Mouse (Mus musculus): ENCODE measurements at regions not wholly inside any gene's neighbourhood (a gene's known extent, or its start where the extent isn't known, plus 50 kb on each side); places are given as distances from the start of the nearest gene placed in this dataset.

DNA sequence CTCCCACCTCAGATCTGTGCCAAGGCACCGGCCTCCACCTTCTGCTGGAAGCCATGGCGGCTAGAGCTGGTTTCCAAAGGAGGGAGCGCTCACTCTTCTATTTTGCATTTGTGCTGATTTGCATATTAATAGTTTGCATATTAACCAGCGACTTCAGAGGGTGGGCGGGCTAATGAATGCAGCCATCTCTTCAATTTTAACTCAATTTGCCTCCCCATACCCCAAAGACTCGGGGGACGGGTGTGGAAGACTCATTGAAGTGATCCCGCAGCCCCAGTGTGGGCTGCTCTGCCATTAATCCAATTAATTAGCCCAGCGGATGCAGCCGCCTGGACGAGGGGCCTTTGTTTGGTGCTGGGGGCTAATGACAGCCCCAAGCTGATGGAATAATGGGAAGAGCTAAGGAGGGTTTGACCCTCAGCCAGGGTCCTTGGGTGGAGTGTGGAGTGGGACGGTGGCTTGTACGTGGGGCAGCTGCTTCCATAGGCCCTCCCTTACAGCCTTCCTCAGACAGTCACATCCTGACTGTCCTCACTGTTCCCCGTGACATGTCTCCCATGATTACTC lies 103.0 kb downstream of the Gm26897 start:
- Histone ChIP-seq H3K9me3 (no peaks in the 10 kb centered on the region), H3K27ac (no peak overlapping the region), H3K27me3 (replicated peaks) (no peaks in the 10 kb centered on the region), H3K4me2 (no peak overlapping the region), H3K9ac (no peak overlapping the region), H3K4me1 (peaks cover 4% of the 10 kb centered on the region; the same call in 1 of the 2 replicates), H3K4me3 (replicated peaks) (no peak overlapping the region), H3K36me3 (no peaks in the 10 kb centered on the region)
- 45% methylated on average over 14 of the region's 14 CpGs for WGBS
- no peak for ATAC-seq (ENCODE audit: insufficient read depth, low FRiP score, low read depth)

DNA sequence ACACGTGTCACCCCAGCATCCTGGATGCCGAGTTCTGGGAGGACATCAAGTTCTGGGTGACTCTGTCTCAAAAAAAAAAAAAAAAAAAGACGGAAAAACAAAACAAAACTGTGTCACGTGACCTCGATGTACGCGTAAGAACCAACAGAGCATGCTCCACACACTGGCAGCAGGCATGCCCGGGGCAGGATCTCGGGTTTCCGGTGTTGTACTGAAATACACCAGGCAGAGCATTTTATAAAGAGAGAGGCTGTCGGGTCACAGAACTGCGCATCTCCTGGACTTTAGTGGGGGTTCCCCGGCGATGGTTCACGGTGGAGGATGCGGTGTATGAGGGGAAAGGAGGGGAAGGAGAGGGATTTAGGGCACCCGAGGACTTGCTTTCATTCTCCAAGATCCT lies 108.7 kb downstream of the Gm26897 start:
- Histone ChIP-seq H3K27ac (no peak overlapping the region), H3K27me3 (replicated peaks) (no peaks in the 10 kb centered on the region), H3K4me1 (no peaks in the 10 kb centered on the region), H3K4me2 (peak overlapping the region; percentile 34; the same call in 1 of the 2 replicates), H3K36me3 (no peaks in the 10 kb centered on the region), H3K4me3 (replicated peaks) (no peak overlapping the region), H3K9me3 (no peaks in the 10 kb centered on the region), H3K9ac (no peak overlapping the region)
- 40% methylated on average over 17 of the region's 17 CpGs for WGBS
- ATAC-seq (ENCODE audit: insufficient read depth, low FRiP score, low read depth), result no peak

DNA sequence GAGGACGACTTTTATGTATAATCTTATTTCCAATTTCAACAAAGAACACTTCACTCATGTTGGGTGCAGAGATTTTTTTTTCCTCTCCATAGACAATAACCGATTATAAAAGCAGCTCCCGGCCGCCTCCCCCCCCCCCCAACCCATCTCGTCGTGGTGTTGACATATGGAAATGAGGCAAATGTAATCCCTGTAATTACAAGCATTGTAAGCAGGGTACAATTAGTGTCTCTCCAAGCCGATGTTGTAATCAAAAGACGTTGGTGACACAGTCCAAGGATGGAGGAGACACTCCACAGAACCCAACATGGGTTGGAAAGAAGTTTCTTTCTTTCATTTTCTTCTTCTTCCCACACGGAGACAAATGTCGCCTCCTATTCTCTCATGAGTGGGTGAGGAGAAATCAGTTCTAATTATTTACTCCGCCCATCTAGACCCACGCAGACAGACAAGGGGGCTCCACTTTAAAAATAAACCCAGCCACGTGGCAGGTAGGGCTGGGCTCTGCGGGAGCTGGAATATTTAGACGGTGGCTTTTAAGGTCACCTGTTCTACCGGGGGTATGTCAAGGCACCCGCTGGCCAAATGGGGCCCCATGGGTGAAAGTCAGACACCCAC lies 110.0 kb downstream of the Gm26897 start:
- 52% methylated on average over 17 of the region's 17 CpGs for WGBS
- ATAC-seq (ENCODE audit: insufficient read depth, low FRiP score, low read depth), result no peak
- Histone ChIP-seq H3K27me3 (replicated peaks) (no peaks in the 10 kb centered on the region), H3K27ac (no peak overlapping the region), H3K9me3 (no peaks in the 10 kb centered on the region), H3K9ac (no peak overlapping the region), H3K36me3 (no peaks in the 10 kb centered on the region), H3K4me2 (no peak overlapping the region), H3K4me3 (replicated peaks) (no peak overlapping the region), H3K4me1 (no peaks in the 10 kb centered on the region)

DNA sequence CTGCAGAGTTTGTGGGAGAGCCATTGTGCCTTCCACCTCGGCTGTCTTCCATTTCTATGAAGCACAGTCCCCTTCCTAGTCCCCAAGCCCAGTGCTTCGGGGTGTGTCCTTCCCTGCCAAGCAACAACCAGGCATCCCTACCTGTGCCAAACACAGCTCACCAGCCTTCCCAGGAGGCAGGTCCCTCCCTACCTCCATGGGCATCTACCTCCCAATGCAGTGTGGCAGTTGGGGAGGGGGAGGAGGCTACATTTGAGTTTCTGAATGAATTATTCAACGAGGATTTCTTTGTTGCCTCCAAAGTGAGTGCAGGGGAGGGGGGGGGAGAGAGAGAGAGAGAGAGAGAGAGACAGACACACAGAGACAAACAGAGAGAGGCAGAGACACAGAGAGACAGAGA lies 110.8 kb downstream of the Gm26897 start:
- H3K9me3 ChIP-seq, result no peaks in the 10 kb centered on the region
- H3K36me3 ChIP-seq, result no peaks in the 10 kb centered on the region
- H3K4me3 ChIP-seq (replicated peaks), result no peak overlapping the region
- WGBS, result 47% methylated on average over 3 of the region's 3 CpGs
- no peaks in the 10 kb centered on the region for H3K27me3 ChIP-seq (replicated peaks)
- H3K9ac ChIP-seq, result no peak overlapping the region
- no peak for ATAC-seq (ENCODE audit: insufficient read depth, low FRiP score, low read depth)
- no peaks in the 10 kb centered on the region for H3K4me1 ChIP-seq
- no peak overlapping the region for H3K4me2 ChIP-seq
- no peak overlapping the region for H3K27ac ChIP-seq

DNA sequence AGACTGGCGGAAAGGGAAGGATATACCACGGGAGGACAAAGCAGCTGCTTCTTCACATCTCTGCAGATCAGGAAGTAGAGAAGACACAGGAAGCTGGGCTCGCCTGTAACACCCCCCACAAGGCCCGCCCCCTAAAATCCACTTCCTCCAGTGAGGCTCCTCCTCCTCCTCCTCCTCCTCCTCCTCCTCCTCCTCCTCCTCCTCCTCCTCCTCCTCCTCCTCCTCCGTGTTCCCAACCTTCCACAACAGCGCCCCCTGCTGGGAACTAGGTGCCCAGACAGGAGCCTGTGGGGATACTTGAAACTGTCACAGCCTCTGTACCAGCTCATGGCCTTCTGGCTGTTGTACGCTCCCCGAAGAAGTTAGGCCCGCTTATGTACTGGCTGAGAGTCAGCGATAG lies 115.2 kb downstream of the Gm26897 start:
- H3K9ac ChIP-seq, result no peak overlapping the region
- H3K9me3 ChIP-seq, result no peaks in the 10 kb centered on the region
- H3K4me1 ChIP-seq, result no peaks in the 10 kb centered on the region; the same call in 1 of the 2 replicates
- H3K4me3 ChIP-seq (replicated peaks), result no peak overlapping the region
- H3K4me2 ChIP-seq, result no peak overlapping the region
- ATAC-seq (ENCODE audit: insufficient read depth, low FRiP score, low read depth), result no peak
- no peaks in the 10 kb centered on the region for H3K36me3 ChIP-seq
- WGBS, result 88% methylated on average over 8 of the region's 10 CpGs
- H3K27me3 ChIP-seq (replicated peaks), result no peaks in the 10 kb centered on the region
- H3K27ac ChIP-seq, result no peak overlapping the region

DNA sequence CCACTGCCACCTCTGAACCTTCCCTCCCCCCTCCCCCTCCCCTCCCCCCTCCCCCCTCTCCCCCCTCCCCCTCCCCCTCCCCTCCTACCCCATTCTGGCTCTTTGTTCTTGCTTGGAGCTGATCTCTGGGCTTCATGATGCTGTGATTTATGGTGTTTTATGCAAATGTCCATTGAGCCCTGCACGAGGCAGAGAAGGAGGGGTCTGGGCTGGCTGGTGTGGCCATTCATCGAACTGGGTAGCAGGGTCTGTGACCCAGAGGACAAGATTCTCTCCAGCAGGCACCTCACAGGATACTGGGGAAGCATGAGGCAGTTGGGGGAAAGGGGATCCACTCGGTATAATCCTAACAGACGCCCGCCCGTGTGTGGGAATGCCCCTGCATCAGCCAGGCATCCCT lies 119.0 kb downstream of the Gm26897 start:
- ATAC-seq (ENCODE audit: insufficient read depth, low FRiP score, low read depth), result no peak
- no peak overlapping the region for H3K4me3 ChIP-seq (replicated peaks)
- H3K27ac ChIP-seq, result no peak overlapping the region
- H3K4me1 ChIP-seq, result no peaks in the 10 kb centered on the region; the same call in 1 of the 2 replicates
- H3K36me3 ChIP-seq, result no peaks in the 10 kb centered on the region
- no peaks in the 10 kb centered on the region for H3K27me3 ChIP-seq (replicated peaks)
- no peak overlapping the region for H3K4me2 ChIP-seq
- H3K9me3 ChIP-seq, result no peaks in the 10 kb centered on the region
- 38% methylated on average over 6 of the region's 6 CpGs for WGBS
- no peak overlapping the region for H3K9ac ChIP-seq

DNA sequence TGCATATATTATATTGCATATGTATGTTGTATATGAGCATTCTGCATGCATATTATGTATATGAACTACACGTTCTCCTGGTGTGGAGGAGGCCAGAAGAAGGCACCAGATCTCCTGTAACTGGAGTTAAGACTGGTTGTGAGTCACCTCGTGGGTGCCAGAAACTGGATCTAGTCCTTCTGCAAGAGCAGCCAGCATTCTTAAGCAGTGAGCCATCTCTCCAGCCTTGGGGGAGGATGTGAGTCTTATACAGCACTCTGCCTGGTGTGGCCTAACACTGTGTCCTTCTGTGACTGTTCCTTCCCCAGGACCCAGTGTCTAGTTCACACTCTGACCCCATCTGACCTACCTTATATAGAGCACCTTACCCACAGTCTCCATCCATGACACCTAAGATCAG lies 121.6 kb downstream of the Gm26897 start:
- Histone ChIP-seq H3K36me3 (no peaks in the 10 kb centered on the region), H3K4me2 (no peak overlapping the region), H3K27ac (no peak overlapping the region), H3K9ac (no peak overlapping the region), H3K4me1 (no peaks in the 10 kb centered on the region; the same call in 1 of the 2 replicates), H3K4me3 (replicated peaks) (no peak overlapping the region), H3K9me3 (no peaks in the 10 kb centered on the region), H3K27me3 (replicated peaks) (no peaks in the 10 kb centered on the region)
- ATAC-seq (ENCODE audit: insufficient read depth, low FRiP score, low read depth), result no peak
- 71% methylated on average over 2 of the region's 2 CpGs for WGBS

DNA sequence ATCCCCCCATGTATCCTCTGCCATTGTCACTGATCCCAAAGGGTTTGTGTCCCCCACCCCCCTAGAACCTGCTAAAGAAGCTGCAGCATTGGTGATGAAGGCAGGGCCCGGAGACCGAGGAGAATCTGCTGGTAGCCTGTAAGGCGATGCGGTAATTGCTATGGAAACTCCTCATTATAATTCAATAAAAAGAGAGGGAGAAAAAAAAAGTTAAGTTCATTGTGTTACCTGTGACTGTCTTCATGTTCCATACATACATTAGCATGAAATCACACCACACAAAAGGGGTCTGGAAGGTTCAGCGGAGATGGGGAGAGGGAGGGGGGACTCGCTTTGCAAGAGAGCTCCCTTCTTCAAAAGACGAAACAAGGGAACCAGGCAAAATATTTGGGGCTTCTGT lies 123.5 kb downstream of the Gm26897 start:
- 85% methylated on average over 7 of the region's 7 CpGs for WGBS
- H3K4me1 ChIP-seq, result no peaks in the 10 kb centered on the region; the same call in 1 of the 2 replicates

DNA sequence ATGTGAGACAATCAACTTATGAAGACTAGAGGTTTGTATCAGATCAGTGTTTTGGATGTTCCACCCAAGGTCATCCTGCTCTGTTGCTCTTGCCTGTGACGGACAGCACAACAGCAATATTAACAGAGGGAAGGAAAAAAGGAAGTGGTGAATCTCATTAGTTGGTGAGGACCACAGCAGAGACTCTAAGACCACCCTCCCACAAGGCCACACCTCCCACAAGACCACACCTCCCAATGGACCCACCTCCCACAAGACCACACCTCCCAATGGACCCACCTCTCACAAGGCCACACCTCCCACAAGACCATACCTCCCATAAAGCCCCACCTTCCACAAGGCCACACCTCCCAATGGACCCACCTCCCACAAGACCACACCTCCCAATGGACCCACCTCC lies 126.7 kb downstream of the Gm26897 start:
- Histone ChIP-seq H3K27me3 (replicated peaks) (no peaks in the 10 kb centered on the region), H3K4me1 (0 out of 2 replicates have a peak, but pooled peaks cover 2% of the 10 kb centered on the region), H3K9me3 (no peaks in the 10 kb centered on the region), H3K9ac (no peak overlapping the region), H3K27ac (no peak overlapping the region), H3K4me3 (replicated peaks) (no peak overlapping the region), H3K36me3 (no peaks in the 10 kb centered on the region), H3K4me2 (no peak overlapping the region)
- ATAC-seq (ENCODE audit: insufficient read depth, low FRiP score, low read depth), result no peak
- 88% methylated on average over 1 of the region's 1 CpGs for WGBS

More for the DNA sequence above, 123.5 kb downstream of the Gm26897 start:
- Histone ChIP-seq H3K4me2 (no peak overlapping the region), H3K9ac (no peak overlapping the region), H3K27me3 (replicated peaks) (no peaks in the 10 kb centered on the region), H3K4me3 (replicated peaks) (no peak overlapping the region), H3K9me3 (no peaks in the 10 kb centered on the region), H3K27ac (no peak overlapping the region), H3K36me3 (no peaks in the 10 kb centered on the region)
- no peak for ATAC-seq (ENCODE audit: insufficient read depth, low FRiP score, low read depth)

DNA sequence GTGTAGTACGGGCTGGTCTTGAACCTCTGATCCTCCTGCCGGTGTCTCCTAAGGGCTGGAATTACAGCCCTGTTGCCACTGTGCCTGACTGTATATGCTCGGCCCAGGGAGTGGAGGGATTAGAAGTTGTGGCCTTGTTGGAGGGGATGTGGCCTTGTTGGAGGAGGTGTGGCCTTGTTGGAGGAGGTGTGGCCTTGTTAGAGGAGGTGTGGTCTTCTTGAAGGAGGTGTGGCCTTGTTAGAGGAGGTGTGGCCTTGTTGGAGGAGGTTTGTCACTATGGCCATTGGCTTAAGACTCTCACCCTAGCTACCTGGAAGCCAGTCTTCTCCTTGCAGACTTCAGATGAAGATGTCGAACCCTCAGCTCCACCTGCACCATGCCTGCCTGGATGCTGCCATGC lies 128.6 kb downstream of the Gm26897 start:
- no peaks in the 10 kb centered on the region for H3K9me3 ChIP-seq
- H3K4me3 ChIP-seq (replicated peaks), result no peak overlapping the region
- H3K27ac ChIP-seq, result no peak overlapping the region
- H3K9ac ChIP-seq, result no peak overlapping the region
- no peaks in the 10 kb centered on the region for H3K27me3 ChIP-seq (replicated peaks)
- 0 out of 2 replicates have a peak, but pooled peaks cover 2% of the 10 kb centered on the region for H3K4me1 ChIP-seq
- 93% methylated on average over 4 of the region's 4 CpGs for WGBS
- no peak overlapping the region for H3K4me2 ChIP-seq
- ATAC-seq (ENCODE audit: insufficient read depth, low FRiP score, low read depth), result no peak
- no peaks in the 10 kb centered on the region for H3K36me3 ChIP-seq

DNA sequence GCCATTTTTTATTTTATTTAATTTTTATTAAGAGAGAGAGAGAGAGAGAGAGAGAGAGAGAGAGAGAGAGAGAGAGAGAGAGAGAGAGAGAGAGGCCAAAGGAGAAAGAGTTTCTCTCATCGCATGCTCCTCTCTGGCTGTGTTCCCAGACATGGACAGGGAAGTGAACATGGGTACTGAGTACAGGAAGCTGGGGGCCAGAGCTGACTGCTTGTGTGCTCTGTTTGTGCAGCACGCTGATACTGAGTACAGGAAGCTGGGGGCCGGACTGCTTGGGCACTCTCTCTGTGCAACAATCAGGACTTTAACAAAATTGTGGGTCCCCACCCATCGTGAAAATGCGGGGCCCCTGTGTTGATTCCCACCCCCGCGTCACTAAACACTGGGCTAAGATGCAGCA lies 130.2 kb downstream of the Gm26897 start:
- H3K9ac ChIP-seq, result no peak overlapping the region
- no peaks in the 10 kb centered on the region for H3K27me3 ChIP-seq (replicated peaks)
- 0 out of 2 replicates have a peak, but pooled peaks cover 2% of the 10 kb centered on the region for H3K4me1 ChIP-seq
- no peak overlapping the region for H3K4me3 ChIP-seq (replicated peaks)
- no peaks in the 10 kb centered on the region for H3K36me3 ChIP-seq
- no peaks in the 10 kb centered on the region for H3K9me3 ChIP-seq
- H3K27ac ChIP-seq, result no peak overlapping the region
- no peak for ATAC-seq (ENCODE audit: insufficient read depth, low FRiP score, low read depth)
- WGBS, result 33% methylated on average over 7 of the region's 7 CpGs
- no peak overlapping the region for H3K4me2 ChIP-seq

DNA sequence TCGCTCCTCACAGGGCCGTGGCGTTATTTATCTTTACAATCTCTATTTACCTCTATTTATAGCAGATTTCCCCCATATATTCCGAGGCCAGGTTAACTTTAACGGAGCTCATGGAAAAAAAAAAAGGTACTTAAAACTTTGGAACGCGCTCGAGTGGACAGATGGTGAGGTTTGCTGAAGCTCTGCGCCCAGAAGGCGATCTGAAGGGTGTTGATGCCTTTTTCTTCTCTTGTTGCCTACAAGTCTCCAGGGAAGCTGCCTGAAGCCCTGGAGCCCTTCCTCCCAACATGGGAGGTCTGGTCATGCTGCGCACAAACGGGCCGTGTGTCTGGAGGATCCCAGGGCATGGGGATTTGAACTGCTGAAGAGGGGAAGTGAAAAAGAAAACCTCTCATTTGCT lies 130.9 kb downstream of the Gm26897 start:
- H3K36me3 ChIP-seq, result no peaks in the 10 kb centered on the region
- no peak overlapping the region for H3K4me3 ChIP-seq (replicated peaks)
- 0 out of 2 replicates have a peak, but pooled peaks cover 2% of the 10 kb centered on the region for H3K4me1 ChIP-seq
- no peaks in the 10 kb centered on the region for H3K9me3 ChIP-seq
- no peaks in the 10 kb centered on the region for H3K27me3 ChIP-seq (replicated peaks)
- 62% methylated on average over 13 of the region's 13 CpGs for WGBS
- no peak overlapping the region for H3K9ac ChIP-seq
- H3K4me2 ChIP-seq, result no peak overlapping the region
- ATAC-seq (ENCODE audit: insufficient read depth, low FRiP score, low read depth), result no peak
- no peak overlapping the region for H3K27ac ChIP-seq
